Mouse (Mus musculus): ENCODE measurements around the gene Nfatc2. TPM values are rescaled to one million over a fixed set of nuclear protein-coding genes. Genes with fewer than 3 reads are reported as not detected.

The Nfatc2 gene
- polyA plus RNA-seq, 1 experiment from 2014 or later: 9.9 TPM

DNA sequence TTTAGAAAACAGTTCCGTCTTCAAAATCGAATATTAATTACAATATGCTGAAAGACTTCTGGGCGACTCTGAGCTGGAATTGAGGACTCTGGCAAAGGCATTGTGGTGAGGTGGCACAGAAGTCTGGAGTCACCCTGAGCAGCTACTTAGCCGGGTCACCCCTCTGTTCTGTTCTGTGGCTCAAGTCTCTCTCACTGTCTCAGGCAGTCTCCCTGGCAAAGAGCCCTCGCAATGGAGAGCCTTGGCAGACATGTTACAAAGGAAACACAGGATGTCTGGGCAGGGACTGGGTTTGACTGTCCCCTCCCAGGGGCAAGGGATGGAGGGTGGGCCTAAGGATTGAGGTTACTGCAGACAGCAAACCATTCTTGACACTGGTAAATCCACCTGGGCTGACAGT is 135.8 kb downstream of the Nfatc2 start:
- ATAC-seq (ENCODE audit: insufficient number of reproducible peaks, low FRiP score): no peak
- Histone ChIP-seq H3K4me3 (no peak overlapping the region), H3K27me3 (replicated peaks) (peaks cover 72% of the 10 kb centered on the region), H3K9me3 (replicated peaks) (no peaks in the 10 kb centered on the region), H3K9ac (no peak overlapping the region), H3K36me3 (no peaks in the 10 kb centered on the region), H3K27ac (ENCODE audit: poor library complexity, severe bottlenecking) (no peak overlapping the region), H3K4me2 (no peak overlapping the region), H3K4me1 (replicated peaks) (peaks cover 13% of the 10 kb centered on the region)
- WGBS: 71% methylated on average over 5 of the region's 5 CpGs

DNA sequence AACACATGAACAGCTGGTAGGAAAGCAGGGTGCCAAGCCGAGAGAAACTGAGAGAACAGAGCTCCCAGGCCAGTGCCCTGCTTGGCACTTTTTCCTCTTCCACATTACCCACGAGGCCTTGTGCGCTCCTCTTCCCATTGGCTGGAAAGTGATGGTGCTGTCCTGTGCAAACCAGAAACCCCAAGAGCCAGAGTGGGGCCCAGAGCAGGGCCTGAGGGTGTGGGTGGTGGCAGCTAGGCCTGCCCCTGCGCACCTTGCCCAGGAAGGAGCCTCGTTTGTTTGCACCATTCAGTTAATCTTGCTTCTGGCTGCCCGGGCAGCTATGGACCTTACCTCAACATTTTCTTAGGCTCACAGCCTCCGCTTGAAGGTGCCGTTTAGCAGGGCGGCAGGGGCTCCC is 139.6 kb downstream of the Nfatc2 start:
- no peaks in the 10 kb centered on the region for H3K9me3 ChIP-seq (replicated peaks)
- no peak overlapping the region for H3K27ac ChIP-seq (ENCODE audit: poor library complexity, severe bottlenecking)
- H3K4me1 ChIP-seq (replicated peaks): peaks cover 32% of the 10 kb centered on the region
- WGBS: 75% methylated on average over 9 of the region's 9 CpGs
- H3K4me2 ChIP-seq: no peak overlapping the region
- H3K27me3 ChIP-seq (replicated peaks): peaks cover 72% of the 10 kb centered on the region
- H3K4me3 ChIP-seq: no peak overlapping the region
- H3K9ac ChIP-seq: no peak overlapping the region
- ATAC-seq (ENCODE audit: insufficient number of reproducible peaks, low FRiP score): no peak
- H3K36me3 ChIP-seq: no peaks in the 10 kb centered on the region

DNA sequence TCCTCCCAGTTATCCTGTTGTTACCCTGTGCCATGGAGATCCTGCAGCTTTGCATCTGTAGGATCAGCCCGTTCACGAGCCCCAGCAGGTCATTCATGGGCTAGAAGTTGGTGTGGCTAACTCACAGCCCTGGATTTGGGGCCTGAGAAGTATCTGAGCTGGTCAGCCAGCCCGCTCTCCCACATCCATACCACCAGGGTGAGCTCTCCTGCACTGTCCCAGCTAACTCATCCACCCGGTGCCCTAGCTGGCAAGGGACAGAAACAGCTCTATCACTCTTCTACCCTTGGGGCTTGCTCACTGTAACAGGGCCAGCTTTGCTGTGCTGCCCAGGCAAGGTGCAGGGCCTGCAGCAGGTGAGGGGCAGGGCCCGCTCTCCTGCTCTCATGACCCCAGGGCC is 141.8 kb downstream of the Nfatc2 start:
- H3K27me3 ChIP-seq (replicated peaks): peaks cover 64% of the 10 kb centered on the region
- peaks cover 32% of the 10 kb centered on the region for H3K4me1 ChIP-seq (replicated peaks)
- no peaks in the 10 kb centered on the region for H3K36me3 ChIP-seq
- no peak overlapping the region for H3K4me3 ChIP-seq
- no peak overlapping the region for H3K9ac ChIP-seq
- WGBS: 70% methylated on average over 5 of the region's 5 CpGs
- H3K4me2 ChIP-seq: no peak overlapping the region
- ATAC-seq (ENCODE audit: insufficient number of reproducible peaks, low FRiP score): no peak
- no peaks in the 10 kb centered on the region for H3K9me3 ChIP-seq (replicated peaks)
- H3K27ac ChIP-seq (ENCODE audit: poor library complexity, severe bottlenecking): no peak overlapping the region

DNA sequence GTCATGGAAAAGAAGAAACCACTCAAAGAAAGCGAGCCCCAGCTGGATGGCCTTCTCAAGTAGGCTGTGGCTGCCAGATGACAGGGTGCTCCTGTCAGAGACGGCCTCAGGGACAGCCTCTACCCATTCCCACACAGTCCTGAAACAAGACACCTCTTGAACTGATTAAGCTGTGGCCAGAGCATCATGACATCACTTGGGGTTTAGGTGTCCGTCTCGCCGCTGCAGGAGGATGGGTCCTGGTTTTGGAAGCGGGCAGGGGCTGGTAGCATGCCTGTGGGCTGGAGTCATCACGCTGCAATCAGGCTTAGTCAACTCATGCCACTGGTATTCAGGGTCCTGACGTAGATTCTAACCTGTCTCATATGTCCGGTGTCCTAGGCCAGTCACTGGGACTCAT is 142.9 kb downstream of the Nfatc2 start:
- no peaks in the 10 kb centered on the region for H3K36me3 ChIP-seq
- no peak overlapping the region for H3K4me3 ChIP-seq
- no peak overlapping the region for H3K9ac ChIP-seq
- H3K9me3 ChIP-seq (replicated peaks): no peaks in the 10 kb centered on the region
- H3K27ac ChIP-seq (ENCODE audit: poor library complexity, severe bottlenecking): no peak overlapping the region
- 45% methylated on average over 9 of the region's 9 CpGs for WGBS
- peaks cover 32% of the 10 kb centered on the region for H3K4me1 ChIP-seq (replicated peaks)
- H3K4me2 ChIP-seq: no peak overlapping the region
- peaks cover 63% of the 10 kb centered on the region for H3K27me3 ChIP-seq (replicated peaks)
- ATAC-seq (ENCODE audit: insufficient number of reproducible peaks, low FRiP score): no peak

DNA sequence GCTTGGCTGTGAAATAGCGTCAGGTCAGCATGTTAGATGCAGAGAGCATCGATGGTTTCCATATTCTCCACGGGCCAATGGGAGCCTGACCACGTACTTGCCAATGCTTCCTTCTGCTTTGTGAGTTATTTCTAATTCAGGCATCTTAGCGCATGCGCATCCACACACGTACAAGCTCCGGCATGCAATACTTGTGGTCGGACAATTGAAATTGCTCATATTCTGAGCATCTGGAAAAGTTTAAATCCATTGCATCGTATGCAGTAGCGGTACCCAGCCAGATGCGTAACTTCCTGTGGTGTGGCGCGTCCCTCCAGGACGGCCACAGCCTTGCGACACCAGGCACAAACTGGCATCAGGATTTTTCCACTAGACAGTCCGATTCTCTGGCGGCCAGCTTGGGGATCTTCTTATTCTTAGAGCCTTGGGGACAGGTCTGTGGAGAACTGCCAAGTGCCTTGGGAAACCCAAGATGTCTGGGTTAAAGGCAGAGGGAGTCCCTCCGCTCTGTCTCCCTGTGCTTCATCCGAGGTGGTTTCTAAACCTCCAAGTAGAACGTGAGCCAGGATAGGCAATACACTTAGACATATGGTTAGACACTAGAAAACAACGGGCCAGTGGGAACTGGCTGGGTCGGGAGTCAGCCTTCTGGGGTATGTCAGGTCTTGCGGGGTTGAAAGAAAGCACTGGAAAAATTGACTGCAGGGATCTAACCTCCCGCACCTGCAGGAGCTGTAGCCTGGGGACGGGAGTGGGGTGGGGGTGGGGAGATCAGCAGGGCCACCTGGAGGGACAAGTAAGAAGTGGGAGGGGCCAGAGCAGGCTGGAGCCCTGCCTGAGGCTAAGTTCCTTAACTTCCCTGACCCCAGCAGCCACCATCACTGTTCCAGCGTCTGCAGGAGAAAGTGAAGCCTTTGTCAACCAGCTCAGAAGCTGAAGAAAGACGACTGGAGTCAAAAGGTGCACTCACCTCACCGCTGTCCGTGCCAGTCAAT is 149.4 kb downstream of the Nfatc2 start:
- WGBS: 56% methylated on average over 30 of the region's 30 CpGs
- H3K9ac ChIP-seq: no peak overlapping the region
- H3K9me3 ChIP-seq (replicated peaks): no peaks in the 10 kb centered on the region; the same call in 1 of the 2 replicates
- H3K4me3 ChIP-seq: no peak overlapping the region
- H3K4me2 ChIP-seq: no peak overlapping the region
- peaks cover 15% of the 10 kb centered on the region for H3K4me1 ChIP-seq (replicated peaks)
- no peaks in the 10 kb centered on the region for H3K36me3 ChIP-seq
- ATAC-seq (ENCODE audit: insufficient number of reproducible peaks, low FRiP score): no peak
- no peak overlapping the region for H3K27ac ChIP-seq (ENCODE audit: poor library complexity, severe bottlenecking)
- peaks cover 53% of the 10 kb centered on the region for H3K27me3 ChIP-seq (replicated peaks)

DNA sequence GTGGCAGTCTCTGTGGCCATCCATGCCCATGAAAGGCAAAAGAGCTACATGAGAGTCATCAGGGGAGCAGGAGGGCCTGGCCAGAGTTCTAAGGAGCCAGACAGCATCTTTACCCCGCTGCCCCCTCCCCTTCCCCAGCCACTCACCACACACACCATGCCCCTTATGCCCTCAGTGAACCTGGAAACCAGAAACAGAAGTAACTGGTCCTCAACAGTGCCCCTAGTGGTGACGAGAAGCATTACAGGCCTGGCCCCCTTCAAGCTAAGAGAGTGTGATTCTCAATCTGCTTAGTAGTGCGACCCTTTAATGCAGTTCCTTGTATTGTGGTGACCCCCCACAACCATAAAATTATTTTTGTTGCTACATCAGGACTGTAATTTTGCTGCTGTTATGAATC is 150.5 kb downstream of the Nfatc2 start:
- H3K4me3 ChIP-seq: no peak overlapping the region
- H3K27me3 ChIP-seq (replicated peaks): peaks cover 56% of the 10 kb centered on the region
- H3K4me2 ChIP-seq: no peak overlapping the region
- no peak overlapping the region for H3K9ac ChIP-seq
- H3K27ac ChIP-seq (ENCODE audit: poor library complexity, severe bottlenecking): no peak overlapping the region
- H3K4me1 ChIP-seq (replicated peaks): peaks cover 15% of the 10 kb centered on the region
- ATAC-seq (ENCODE audit: insufficient number of reproducible peaks, low FRiP score): no peak
- 7% methylated on average over 3 of the region's 3 CpGs for WGBS
- H3K36me3 ChIP-seq: no peaks in the 10 kb centered on the region
- H3K9me3 ChIP-seq (replicated peaks): no peaks in the 10 kb centered on the region; the same call in 1 of the 2 replicates

DNA sequence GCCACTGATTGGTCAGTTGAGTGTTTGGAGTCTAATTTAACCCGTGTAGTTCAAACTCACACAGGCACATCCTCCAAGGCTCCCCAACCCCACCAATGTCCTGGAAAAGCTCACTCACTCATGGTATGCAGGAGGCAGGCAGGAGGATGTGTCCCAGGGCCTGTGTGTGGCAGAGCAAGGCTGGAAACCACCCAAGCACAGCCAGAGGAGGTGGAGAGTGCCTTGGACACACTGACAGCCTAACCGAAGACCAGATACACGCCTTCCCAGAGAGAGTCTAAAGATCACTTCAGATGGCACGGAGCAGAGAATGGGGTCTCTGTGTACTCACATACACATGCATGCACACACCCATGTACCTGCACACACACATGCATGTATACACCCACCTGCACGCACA is 153.4 kb downstream of the Nfatc2 start:
- Histone ChIP-seq H3K4me3 (no peak overlapping the region), H3K9me3 (replicated peaks) (no peaks in the 10 kb centered on the region; the same call in 1 of the 2 replicates), H3K27ac (ENCODE audit: poor library complexity, severe bottlenecking) (no peak overlapping the region), H3K9ac (no peak overlapping the region), H3K36me3 (no peaks in the 10 kb centered on the region), H3K4me2 (no peak overlapping the region), H3K4me1 (replicated peaks) (peaks cover 15% of the 10 kb centered on the region), H3K27me3 (replicated peaks) (peaks cover 75% of the 10 kb centered on the region)
- WGBS: 36% methylated on average over 5 of the region's 5 CpGs
- no peak for ATAC-seq (ENCODE audit: insufficient number of reproducible peaks, low FRiP score)

DNA sequence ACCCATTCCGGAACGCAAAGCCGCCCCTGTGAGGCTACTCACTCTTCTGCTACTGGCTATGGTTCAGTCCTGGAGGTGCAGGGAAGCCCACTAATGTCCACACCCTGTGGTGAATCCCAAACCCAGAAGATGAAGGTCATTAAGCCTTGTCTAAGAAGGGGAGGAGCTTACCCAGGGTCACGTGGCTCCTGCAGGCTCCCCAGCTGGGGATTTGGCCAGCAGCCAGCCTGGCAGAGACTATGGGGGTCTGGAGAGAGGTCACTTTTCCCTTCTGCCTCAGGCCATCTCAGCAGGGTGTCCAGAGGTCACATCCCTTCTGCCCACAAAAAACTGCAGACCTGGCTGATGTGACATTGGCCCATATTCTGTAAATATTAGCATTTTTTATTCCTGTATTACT is 153.9 kb downstream of the Nfatc2 start:
- Histone ChIP-seq H3K4me2 (no peak overlapping the region), H3K27me3 (replicated peaks) (peaks cover 72% of the 10 kb centered on the region), H3K27ac (ENCODE audit: poor library complexity, severe bottlenecking) (no peak overlapping the region), H3K36me3 (no peaks in the 10 kb centered on the region), H3K9me3 (replicated peaks) (no peaks in the 10 kb centered on the region; the same call in 1 of the 2 replicates), H3K4me1 (replicated peaks) (peaks cover 15% of the 10 kb centered on the region), H3K4me3 (no peak overlapping the region), H3K9ac (no peak overlapping the region)
- 24% methylated on average over 4 of the region's 4 CpGs for WGBS
- ATAC-seq (ENCODE audit: insufficient number of reproducible peaks, low FRiP score): no peak

DNA sequence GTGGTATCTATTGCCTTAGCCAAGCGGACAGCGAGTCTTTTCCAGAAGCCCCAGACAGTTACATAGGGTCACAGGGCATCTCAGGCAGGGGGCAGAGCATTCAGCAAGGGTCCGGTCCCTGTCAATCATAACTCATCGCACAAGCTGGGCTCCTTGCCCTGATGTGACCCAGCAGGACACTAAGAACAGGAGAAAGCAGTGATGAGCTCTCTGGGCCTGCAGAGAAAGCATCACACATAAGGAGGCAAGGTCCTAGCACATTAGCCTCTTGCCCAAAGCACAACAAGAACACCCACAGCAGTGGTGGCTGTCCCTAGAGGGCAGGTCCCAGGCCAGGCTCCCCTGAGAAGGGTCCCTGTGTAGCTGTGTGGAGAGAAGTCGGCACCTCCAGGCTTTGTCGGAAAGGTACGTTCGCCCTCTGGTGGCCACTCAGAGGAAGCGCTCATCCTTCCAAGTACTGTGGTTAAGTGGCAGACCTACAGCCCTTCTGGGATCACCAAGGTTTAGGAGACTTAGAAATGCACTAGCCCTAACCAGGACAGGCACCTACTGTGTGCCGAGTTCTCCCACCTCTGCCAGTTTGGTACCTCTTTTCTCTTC is 156.1 kb downstream of the Nfatc2 start:
- Histone ChIP-seq H3K27me3 (replicated peaks) (peaks cover 52% of the 10 kb centered on the region), H3K9me3 (replicated peaks) (peaks cover 15% of the 10 kb centered on the region), H3K36me3 (no peaks in the 10 kb centered on the region), H3K4me1 (replicated peaks) (peaks cover 15% of the 10 kb centered on the region), H3K9ac (no peak overlapping the region), H3K4me2 (no peak overlapping the region), H3K27ac (ENCODE audit: poor library complexity, severe bottlenecking) (no peak overlapping the region), H3K4me3 (no peak overlapping the region)
- WGBS: 33% methylated on average over 10 of the region's 10 CpGs
- ATAC-seq (ENCODE audit: insufficient number of reproducible peaks, low FRiP score): peak; percentile 46; the same call in 1 of the 2 replicates

DNA sequence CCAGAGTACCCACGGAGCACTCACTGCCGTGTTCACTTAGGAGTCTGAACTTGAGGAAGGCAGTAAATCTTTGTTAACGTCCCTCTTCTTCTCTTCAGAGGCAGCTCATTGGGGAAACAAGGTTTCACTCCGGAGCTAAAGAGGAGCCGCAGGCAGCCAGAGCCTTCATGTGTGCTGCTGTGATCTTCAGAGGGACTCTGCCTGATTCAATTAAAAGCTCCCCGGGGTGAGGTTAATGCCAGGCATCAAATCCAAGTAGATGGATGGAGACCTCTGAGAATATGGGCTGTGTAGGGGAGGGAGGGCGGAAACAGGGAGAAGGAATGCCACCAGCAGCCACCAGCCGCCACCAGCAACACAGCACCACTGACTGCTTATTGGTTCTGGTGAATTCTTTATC is 157.3 kb downstream of the Nfatc2 start:
- 31% methylated on average over 8 of the region's 8 CpGs for WGBS
- ATAC-seq (ENCODE audit: insufficient number of reproducible peaks, low FRiP score): no peak

DNA sequence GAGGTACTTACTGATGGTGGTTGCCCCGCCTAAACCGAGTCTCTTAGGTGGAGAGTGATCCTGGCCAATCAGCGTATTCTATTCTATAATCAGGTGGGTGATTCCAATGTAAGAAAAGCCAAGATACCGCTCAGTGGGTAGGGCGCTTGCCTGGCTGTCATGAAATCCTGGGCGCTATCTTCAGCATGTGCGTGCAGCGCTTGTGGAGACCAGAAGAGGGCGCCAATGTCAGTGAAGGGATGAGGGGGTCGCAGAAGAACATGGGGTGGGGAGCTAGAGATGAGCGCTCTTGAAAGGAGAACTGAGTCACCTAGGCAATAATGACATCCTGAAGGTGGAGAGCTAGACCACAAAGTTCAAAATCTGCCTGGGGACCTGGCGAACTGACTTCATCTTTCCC is 160.0 kb downstream of the Nfatc2 start:
- Histone ChIP-seq H3K4me1 (replicated peaks) (no peaks in the 10 kb centered on the region), H3K27me3 (replicated peaks) (peaks cover 58% of the 10 kb centered on the region), H3K4me3 (no peak overlapping the region), H3K9ac (no peak overlapping the region), H3K27ac (ENCODE audit: poor library complexity, severe bottlenecking) (no peak overlapping the region), H3K36me3 (no peaks in the 10 kb centered on the region), H3K4me2 (no peak overlapping the region), H3K9me3 (replicated peaks) (peaks cover 17% of the 10 kb centered on the region)
- 85% methylated on average over 12 of the region's 12 CpGs for WGBS
- ATAC-seq (ENCODE audit: insufficient number of reproducible peaks, low FRiP score): no peak

More for the DNA sequence above, 157.3 kb downstream of the Nfatc2 start:
- no peak overlapping the region for H3K4me3 ChIP-seq
- H3K4me2 ChIP-seq: no peak overlapping the region
- H3K27me3 ChIP-seq (replicated peaks): peaks cover 58% of the 10 kb centered on the region
- H3K9me3 ChIP-seq (replicated peaks): peaks cover 17% of the 10 kb centered on the region
- H3K9ac ChIP-seq: no peak overlapping the region
- H3K27ac ChIP-seq (ENCODE audit: poor library complexity, severe bottlenecking): no peak overlapping the region
- H3K4me1 ChIP-seq (replicated peaks): peaks cover 15% of the 10 kb centered on the region
- no peaks in the 10 kb centered on the region for H3K36me3 ChIP-seq
